ENCODE assay signal across 8 mouse cellular contexts in genomic region chr2:156547123-156547891, GRCm38 (mm10). TPM values are rescaled to one million over a fixed set of nuclear protein-coding genes. Genes with fewer than 3 reads are reported as not detected.
A peak's percentile ranks its signal among the peaks of the same experiment; 100 is the strongest.
DNase-seq lines count a peak whose midpoint lies in the region; ATAC-seq lines count a peak whose summit lies in the region.

Gene Aar2, plus strand, starts transcription at chr2:156547584.

- H3K9ac ChIP-seq in hindbrain, embryonic 16.5 days (ENCODE audit: low read depth, low read length) = peak within 1 kb of the TSS; percentile 84

- H3K27me3 ChIP-seq in hindbrain, embryonic 16.5 days (replicated peaks; ENCODE audit: control insufficient read depth, insufficient read depth, low read length) = no peaks in the 10 kb centered on the region

- peak within 1 kb of the TSS; percentile 92 for H3K4me2 ChIP-seq in hindbrain, embryonic 16.5 days (ENCODE audit: low read length)

- ATAC-seq in hindbrain, embryonic 16.5 days = peak; percentile 54; the same call in 1 of the 2 replicates
- peak; percentile 99 for ATAC-seq in megakaryocyte, adult 5-6 weeks (ENCODE audit: poor library complexity, severe bottlenecking)

- H3K9me3 ChIP-seq in hindbrain, embryonic 16.5 days (ENCODE audit: control insufficient read depth, low read length) = no peaks in the 10 kb centered on the region

- peak within 1 kb of the TSS; percentile 79 for H3K4me3 ChIP-seq in hindbrain, embryonic 16.5 days (ENCODE audit: low read length)

- H3K36me3 ChIP-seq in hindbrain, embryonic 16.5 days (ENCODE audit: control insufficient read depth, insufficient read depth, low read length) = peaks cover 5% of the 10 kb centered on the region; the same call in 1 of the 2 replicates

- H3K4me1 ChIP-seq in hindbrain, embryonic 16.5 days (ENCODE audit: control insufficient read depth, insufficient read depth, low read depth, low read length) = peaks cover 11% of the 10 kb centered on the region

- H3K27ac ChIP-seq in hindbrain, embryonic 16.5 days (ENCODE audit: low read depth, low read length) = peak within 1 kb of the TSS; percentile 52

- peak; percentile 62 for DNase-seq in WW6 (ENCODE audit: low read depth, low spot score)
- DNase-seq in cerebellum, postnatal 4 days (ENCODE audit: low spot score in 2 of 2) = peak; percentile 67 to 85
- DNase-seq in gastrocnemius, adult 18-20 months (ENCODE audit: low spot score) = peak; percentile 81
- peak; percentile 77 to 79 for DNase-seq in left cerebral cortex, adult 18-20 months (ENCODE audit: low spot score in 2 of 2)
- peak; percentile 76 to 87 for DNase-seq in right cerebral cortex, adult 2 months (ENCODE audit: low spot score in 2 of 2)
- DNase-seq in urinary bladder, postnatal 25 days (ENCODE audit: low spot score) = peak; percentile 79

- 5% methylated on average over 39 of the region's 39 CpGs for WGBS in hindbrain, embryonic 16.5 days

RNA-seq across cellular contexts. Expression of gene Aar2, which starts in this region (rescaled TPM):
- total RNA-seq in gastrocnemius, adult 18-20 months (2021) = 10 to 100 TPM; 22.9 to 23.0 TPM
- polyA plus RNA-seq in hindbrain, embryonic 16.5 days (2015; fragmentation: Nextera tagmentation; extraction: Ambion mirVana) = 44.5 and 48.8 TPM in 2 replicates
- 10 to 100 TPM; 35.8 to 38.4 TPM for total RNA-seq in left cerebral cortex, adult 18-20 months (2021)
- 7.5 and 10.2 TPM in 2 replicates for total RNA-seq in megakaryocyte, adult 5-6 weeks (2015)
- total RNA-seq in megakaryocyte, adult 5-6 weeks (2017) = 5.8 and 6.4 TPM in 2 replicates

Comparison
In these comparisons a context has a peak if more than half of its experiments do, and no peak if none do; other contexts are left out.
1. Peak in every context shown above with its lines: DNase-seq, ATAC-seq, H3K4me3 ChIP-seq and H3K27ac ChIP-seq.